Mouse (Mus musculus) heart, embryonic 15.5 days (tissue): Measurements from ENCODE around the gene Abhd16a. TPM values are rescaled to one million over a fixed set of nuclear protein-coding genes. Genes with fewer than 3 reads are reported as not detected.

Source experiments
- ATAC-seq: fragments of 200-750 bp; cut with Nextera tagmentation; replicated peaks from 2 replicates; pipeline ENCODE4 v1.8.0; 2017; ENCODE audit warnings: low read depth, moderate TSS enrichment; ENCODE audit not compliant: insufficient number of reproducible peaks, insufficient read depth, low FRiP score
- H3K27ac ChIP-seq: fragments of 300-500 bp; sonication (generic); 2 replicates; pipeline ENCODE4 v1.5.1; 2015; ENCODE audit warnings: mild to moderate bottlenecking, inconsistent platforms
- H3K27me3 ChIP-seq: fragments of 300-500 bp; sonication (generic); 2 replicates; pipeline ENCODE4 v1.6.1; 2015; ENCODE audit warnings: inconsistent platforms
- H3K36me3 ChIP-seq: fragments of 300-500 bp; sonication (generic); 2 replicates; pipeline ENCODE4 v1.6.1; 2015; ENCODE audit warnings: mild to moderate bottlenecking, inconsistent platforms
- H3K4me1 ChIP-seq: fragments of 300-500 bp; sonication (generic); replicated peaks from 2 replicates; pipeline ENCODE4 v1.6.1; 2015; ENCODE audit warnings: inconsistent platforms
- H3K4me2 ChIP-seq: fragments of 300-500 bp; sonication (generic); 2 replicates; pipeline ENCODE4 v1.6.1; 2015; ENCODE audit warnings: inconsistent platforms, mild to moderate bottlenecking, moderate library complexity
- H3K4me3 ChIP-seq: fragments of 300-500 bp; sonication (generic); 2 replicates; pipeline ENCODE4 v1.5.1; 2015; ENCODE audit warnings: mild to moderate bottlenecking, inconsistent platforms
- H3K9ac ChIP-seq: fragments of 300-500 bp; sonication (generic); 2 replicates; pipeline ENCODE4 v1.6.1; 2015; ENCODE audit warnings: mild to moderate bottlenecking, inconsistent platforms
- H3K9me3 ChIP-seq: fragments of 300-500 bp; sonication (generic); replicated peaks from 2 replicates; pipeline ENCODE4 v1.6.1; 2016; ENCODE audit warnings: inconsistent platforms
- WGBS: fragments of 180-500 bp; shearing (Covaris S2); methylation state at CpG from one replicate; pipeline ENCODE4 v1.1.7; 2015; ENCODE audit warnings: mixed read lengths; 5-methylcytosine and 5-hydroxymethylcytosine counted together
- polyA plus RNA-seq: library from polyadenylated mRNA; unstranded; fragments of >200 nt; fragmentation: Nextera tagmentation; extraction: Ambion mirVana; gene quantifications from 2 replicates; pipeline ENCODE4 v1.2.1, GENCODE M21; 2015

Abhd16a gene
- polyA plus RNA-seq, 1 experiment from 2014 or later: 64.7 TPM

DNA sequence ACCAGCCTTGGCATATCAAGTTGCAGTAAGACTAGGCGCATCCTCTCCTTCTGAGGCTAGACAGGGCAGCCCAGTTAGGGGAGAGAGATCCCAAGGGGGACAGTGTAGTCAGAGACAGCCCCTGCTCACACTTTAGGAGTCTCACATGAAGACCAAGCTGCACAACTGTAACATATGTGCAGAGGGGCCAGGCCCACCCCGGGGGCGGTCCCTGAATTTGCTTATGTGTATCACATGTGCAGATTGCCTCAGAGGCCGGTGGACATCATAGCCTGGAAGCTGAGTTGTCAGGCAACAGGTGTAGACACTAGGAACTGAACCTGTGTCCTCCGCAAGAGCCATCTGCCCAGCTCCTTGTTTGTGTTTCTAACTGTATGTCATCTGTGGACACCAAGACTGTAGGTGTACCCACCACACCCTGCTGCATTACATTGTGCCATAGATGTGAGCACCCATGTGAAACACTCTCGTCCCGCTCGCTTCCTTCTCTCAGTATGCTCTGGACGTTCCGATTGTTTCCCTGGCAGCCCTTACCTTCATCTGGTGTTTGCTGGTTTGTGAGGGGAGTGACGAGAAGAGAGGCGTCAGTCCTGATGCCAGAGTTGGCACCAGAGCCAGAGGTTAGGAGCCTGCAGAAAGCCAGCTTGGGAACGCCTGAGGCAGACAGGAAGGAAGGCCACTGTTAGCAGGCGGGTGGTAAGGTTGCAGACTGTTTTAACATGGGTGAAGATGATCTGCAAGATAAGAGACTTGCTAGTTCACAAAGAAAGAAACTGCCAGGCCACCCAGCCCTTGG lies 3.5 kb downstream of the Abhd16a start:
- Histone ChIP-seq H3K9me3 (no peaks in the 10 kb centered on the region), H3K4me2 (no peak overlapping the region), H3K27ac (no peak overlapping the region), H3K36me3 (peaks cover 53% of the 10 kb centered on the region), H3K4me3 (no peak overlapping the region), H3K9ac (no peak overlapping the region), H3K4me1 (peaks cover 11% of the 10 kb centered on the region), H3K27me3 (no peaks in the 10 kb centered on the region)
- no peak for ATAC-seq
- WGBS: 86% methylated on average over 14 of the region's 14 CpGs

DNA sequence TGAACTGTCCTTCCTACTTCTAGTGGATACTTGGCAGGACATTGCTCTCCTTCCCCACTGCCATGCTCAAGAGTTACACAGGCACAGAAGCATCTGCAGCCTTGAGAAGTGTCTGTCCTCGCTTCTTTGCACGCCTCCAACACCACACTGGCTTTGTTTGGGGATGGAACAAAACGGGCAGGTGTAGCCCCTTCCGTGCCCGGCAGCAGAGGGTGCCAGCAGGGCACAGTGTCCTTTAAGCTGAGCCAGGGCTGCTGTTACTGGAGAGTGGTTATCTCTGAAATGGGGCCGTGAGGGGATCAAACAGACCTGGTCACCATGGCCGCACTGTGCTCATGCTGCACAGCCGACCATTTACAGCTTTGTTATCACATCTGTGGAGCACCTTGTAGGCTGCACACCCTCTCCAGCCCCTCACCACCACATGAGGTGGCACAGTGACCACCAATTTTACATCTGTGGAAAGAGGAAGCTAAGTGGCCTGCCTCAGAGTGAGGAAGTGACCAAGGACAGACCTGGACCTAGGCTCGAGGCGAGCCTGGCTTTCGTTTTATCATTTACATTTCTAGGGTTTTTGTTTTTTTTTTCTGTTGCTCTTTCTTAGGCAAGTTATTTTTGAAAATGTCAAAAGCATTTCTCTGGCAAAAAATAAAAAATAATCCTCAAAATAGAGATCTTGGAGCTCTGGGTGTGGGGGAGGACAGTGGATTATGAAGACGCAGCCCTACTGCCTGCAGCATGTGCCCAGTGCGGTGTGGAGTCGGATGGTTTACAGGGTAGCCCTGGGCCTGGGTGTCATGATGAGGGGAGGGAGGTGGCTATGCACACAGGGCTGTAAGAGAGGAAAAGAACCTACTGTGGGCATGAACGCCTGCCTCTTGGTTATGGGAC lies 5.7 kb downstream of the Abhd16a start:
- Histone ChIP-seq H3K4me2 (no peak overlapping the region), H3K27ac (no peak overlapping the region), H3K36me3 (peaks cover 72% of the 10 kb centered on the region), H3K27me3 (no peaks in the 10 kb centered on the region), H3K9me3 (no peaks in the 10 kb centered on the region), H3K4me1 (peaks cover 11% of the 10 kb centered on the region), H3K9ac (no peak overlapping the region), H3K4me3 (no peak overlapping the region)
- WGBS: 76% methylated on average over 15 of the region's 15 CpGs
- ATAC-seq: no peak

DNA sequence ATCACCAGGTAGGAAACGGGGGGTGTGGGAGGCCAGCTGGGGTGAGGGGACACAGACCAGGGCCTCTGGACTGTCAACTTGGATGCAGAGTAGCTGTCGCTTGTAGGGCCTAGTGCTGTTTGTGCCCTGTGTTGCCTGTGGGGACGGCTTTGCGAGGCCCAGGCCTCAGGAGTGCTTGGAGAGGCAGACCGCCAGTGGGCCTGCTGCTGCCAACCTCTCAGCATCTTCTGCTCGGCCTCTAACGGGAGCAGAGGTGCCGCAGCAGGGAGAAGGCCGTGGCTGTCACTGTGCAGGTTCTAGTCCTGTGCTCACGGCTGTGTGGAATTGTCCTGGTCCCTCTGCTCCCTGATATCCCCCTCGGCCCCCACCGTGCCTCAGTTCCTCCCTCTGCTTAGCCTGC lies 7.5 kb downstream of the Abhd16a start:
- Histone ChIP-seq H3K9ac (no peak overlapping the region), H3K4me3 (no peak overlapping the region), H3K4me2 (no peak overlapping the region), H3K9me3 (no peaks in the 10 kb centered on the region), H3K27ac (no peak overlapping the region; the same call in 1 of the 2 replicates), H3K27me3 (no peaks in the 10 kb centered on the region), H3K36me3 (peaks cover 85% of the 10 kb centered on the region), H3K4me1 (no peaks in the 10 kb centered on the region)
- ATAC-seq: no peak
- 87% methylated on average over 12 of the region's 12 CpGs for WGBS

DNA sequence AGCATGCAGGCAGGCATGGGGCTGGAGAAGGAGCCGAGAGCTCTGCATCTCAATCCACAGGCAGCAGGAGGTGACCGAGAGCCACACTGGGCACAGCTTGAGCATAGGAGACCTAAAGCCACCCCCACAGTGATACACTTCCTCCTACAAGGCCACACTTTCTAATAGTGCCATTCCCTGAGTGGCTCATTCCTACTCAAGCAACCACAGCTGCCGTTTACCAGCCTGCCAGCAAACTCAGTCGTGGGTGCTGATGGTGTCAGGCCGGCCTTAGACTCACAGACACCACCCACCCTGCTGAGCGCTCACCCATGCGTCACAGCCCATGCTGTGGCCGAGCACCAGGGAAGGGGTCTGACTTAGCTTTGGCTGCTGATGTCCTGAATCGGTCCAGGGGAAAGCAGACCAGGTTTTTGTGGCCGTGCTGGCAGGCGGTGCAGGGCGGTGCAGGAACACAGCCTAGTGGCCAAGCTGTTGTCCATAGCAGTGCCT lies 8.1 kb downstream of the Abhd16a start:
- H3K27ac ChIP-seq: no peak overlapping the region
- no peak overlapping the region for H3K4me2 ChIP-seq
- no peak for ATAC-seq
- H3K9ac ChIP-seq: no peak overlapping the region
- no peaks in the 10 kb centered on the region for H3K9me3 ChIP-seq
- WGBS: 86% methylated on average over 12 of the region's 12 CpGs
- H3K27me3 ChIP-seq: no peaks in the 10 kb centered on the region
- H3K36me3 ChIP-seq: peaks cover 88% of the 10 kb centered on the region
- no peak overlapping the region for H3K4me3 ChIP-seq
- H3K4me1 ChIP-seq: peaks cover 3% of the 10 kb centered on the region; the same call in 1 of the 2 replicates

DNA sequence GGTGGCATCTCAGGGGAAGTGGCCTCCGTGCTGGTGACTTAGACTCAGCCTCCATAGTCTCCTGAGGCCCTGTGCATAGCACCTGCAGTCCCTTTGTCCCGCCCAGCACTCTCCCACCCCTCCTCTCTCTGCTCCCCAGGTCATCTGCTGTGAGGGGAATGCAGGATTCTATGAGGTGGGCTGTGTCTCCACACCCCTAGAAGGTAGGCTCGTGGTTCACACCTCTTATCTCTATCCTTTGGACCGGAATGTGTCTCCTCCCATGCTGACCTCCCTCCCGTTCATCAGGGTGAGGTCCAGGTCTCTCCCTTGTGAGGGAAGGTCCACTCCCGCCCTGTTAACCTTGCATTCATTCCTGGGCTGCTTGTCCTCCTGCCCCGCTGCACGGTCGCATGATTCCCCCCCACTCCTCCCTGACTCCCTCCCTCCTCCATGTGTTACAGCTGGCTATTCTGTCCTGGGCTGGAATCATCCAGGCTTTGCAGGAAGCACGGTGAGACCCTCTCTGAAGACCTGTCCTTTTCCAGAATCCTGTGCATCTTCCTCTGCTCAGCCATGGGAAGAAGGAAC lies 11.2 kb downstream of the Abhd16a start:
- Histone ChIP-seq H3K4me1 (peaks cover 13% of the 10 kb centered on the region), H3K4me2 (no peak overlapping the region), H3K27ac (no peak overlapping the region), H3K27me3 (no peaks in the 10 kb centered on the region), H3K4me3 (no peak overlapping the region), H3K36me3 (peaks cover 65% of the 10 kb centered on the region), H3K9me3 (no peaks in the 10 kb centered on the region), H3K9ac (no peak overlapping the region)
- WGBS: 59% methylated on average over 10 of the region's 10 CpGs
- ATAC-seq: no peak

DNA sequence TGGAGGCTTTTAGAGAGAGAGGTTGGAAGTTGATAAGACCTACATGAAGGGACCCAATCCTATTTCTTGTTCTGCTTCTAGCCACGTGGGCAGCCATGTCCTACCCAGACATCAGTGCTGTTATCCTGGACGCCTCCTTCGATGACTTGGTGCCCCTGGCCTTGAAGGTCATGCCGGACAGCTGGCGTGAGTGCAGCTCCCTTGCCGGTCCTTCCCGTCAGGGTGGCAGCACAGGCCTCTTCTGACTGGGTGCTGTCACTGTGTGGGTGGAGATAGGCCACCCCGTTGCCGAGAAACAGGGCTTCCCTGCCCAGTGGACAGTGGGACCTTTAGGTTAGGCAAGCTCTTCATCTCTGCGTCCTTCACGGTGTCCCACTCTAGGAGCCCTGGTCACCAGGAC lies 12.1 kb downstream of the Abhd16a start:
- Histone ChIP-seq H3K9me3 (no peaks in the 10 kb centered on the region), H3K4me1 (peaks cover 17% of the 10 kb centered on the region), H3K27me3 (no peaks in the 10 kb centered on the region), H3K4me2 (no peak overlapping the region), H3K4me3 (no peak overlapping the region), H3K36me3 (peaks cover 61% of the 10 kb centered on the region), H3K27ac (no peak overlapping the region), H3K9ac (no peak overlapping the region)
- WGBS: 79% methylated on average over 11 of the region's 11 CpGs
- ATAC-seq: no peak

DNA sequence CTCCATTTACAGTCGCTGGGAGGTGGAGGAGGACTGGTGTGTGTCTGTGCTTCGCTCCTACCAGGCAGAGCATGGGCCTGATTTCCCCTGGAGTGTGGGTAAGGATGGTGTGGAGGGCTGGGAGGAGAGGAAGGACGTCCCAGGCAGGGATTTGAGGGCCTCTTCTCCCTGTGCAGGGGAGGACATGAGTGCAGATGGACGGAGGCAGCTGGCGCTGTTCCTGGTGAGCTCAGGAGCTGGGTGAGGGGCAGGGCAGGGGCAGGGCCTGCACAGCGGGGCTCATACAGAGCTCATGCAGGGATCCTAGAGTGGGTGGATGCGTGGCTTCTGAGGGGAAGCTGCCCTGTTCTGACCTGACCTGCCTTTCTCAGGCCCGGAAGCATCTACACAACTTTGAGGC lies 13.2 kb downstream of the Abhd16a start:
- Histone ChIP-seq H3K36me3 (peaks cover 49% of the 10 kb centered on the region), H3K4me3 (no peak overlapping the region), H3K4me2 (no peak overlapping the region), H3K9ac (no peak overlapping the region), H3K27ac (0 out of 2 replicates have a peak overlapping the region, but pooled peaks have one; percentile 1), H3K4me1 (peaks cover 19% of the 10 kb centered on the region), H3K9me3 (no peaks in the 10 kb centered on the region), H3K27me3 (no peaks in the 10 kb centered on the region)
- peak; percentile 40; the same call in 1 of the 2 replicates for ATAC-seq
- WGBS: 58% methylated on average over 8 of the region's 8 CpGs

- Histone ChIP-seq H3K27ac (no peak overlapping the region), H3K4me2 (no peak overlapping the region), H3K36me3 (peaks cover 40% of the 10 kb centered on the region), H3K4me1 (peaks cover 19% of the 10 kb centered on the region), H3K9me3 (no peaks in the 10 kb centered on the region), H3K4me3 (no peak overlapping the region), H3K9ac (no peak overlapping the region), H3K27me3 (no peaks in the 10 kb centered on the region)
- WGBS: 41% methylated on average over 6 of the region's 6 CpGs
- no peak; the same call in 1 of the 2 replicates for ATAC-seq
These were observed 14.2 kb downstream of the Abhd16a start for GRCm38 (mm10) chr17:35103221-35103690.

DNA sequence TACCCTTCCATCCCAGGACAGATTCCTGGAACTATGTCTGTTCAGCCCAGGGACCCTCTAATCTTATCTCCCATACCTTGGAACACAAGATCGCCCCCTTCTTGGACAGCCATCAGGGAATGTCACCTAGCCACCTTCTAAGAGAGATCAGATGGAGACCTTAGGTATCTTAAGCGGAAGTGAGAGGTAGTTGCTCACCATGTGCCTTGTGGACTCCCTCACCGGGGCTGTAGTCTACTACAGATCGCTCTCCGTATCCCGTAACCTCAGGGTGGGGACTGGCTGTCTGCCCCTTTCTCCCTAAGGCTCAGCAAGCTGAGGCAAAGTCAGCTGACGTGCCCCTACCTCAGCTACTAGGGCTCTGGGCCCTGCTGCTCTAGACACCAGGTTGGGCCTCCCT lies 15.0 kb downstream of the Abhd16a start:
- Histone ChIP-seq H3K27ac (no peak overlapping the region), H3K27me3 (no peaks in the 10 kb centered on the region), H3K36me3 (peaks cover 31% of the 10 kb centered on the region), H3K9me3 (no peaks in the 10 kb centered on the region), H3K4me2 (no peak overlapping the region), H3K4me1 (peaks cover 19% of the 10 kb centered on the region), H3K4me3 (no peak overlapping the region), H3K9ac (no peak overlapping the region)
- 80% methylated on average over 7 of the region's 7 CpGs for WGBS
- no peak for ATAC-seq

DNA sequence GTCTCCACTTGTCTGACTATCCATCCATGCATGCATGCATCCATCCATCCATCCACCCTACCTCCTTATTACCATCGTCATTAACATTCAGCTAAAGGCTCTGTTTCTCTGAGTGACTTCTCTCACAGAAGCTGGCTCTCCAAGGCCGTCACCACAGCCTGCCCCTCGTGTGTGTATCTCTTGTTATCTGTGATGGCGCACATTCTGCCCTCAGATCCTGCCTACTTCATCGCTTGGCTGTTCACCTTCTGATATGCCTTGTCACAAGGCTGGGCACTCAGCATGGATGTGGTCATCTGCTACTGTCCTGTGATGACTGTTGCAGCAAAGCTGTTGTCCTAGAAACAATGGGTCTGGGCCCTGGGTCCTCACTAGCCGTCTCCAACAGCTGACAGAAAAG lies 15.7 kb downstream of the Abhd16a start:
- no peaks in the 10 kb centered on the region for H3K9me3 ChIP-seq
- no peaks in the 10 kb centered on the region for H3K27me3 ChIP-seq
- no peak overlapping the region for H3K4me2 ChIP-seq
- 65% methylated on average over 6 of the region's 6 CpGs for WGBS
- peaks cover 27% of the 10 kb centered on the region for H3K36me3 ChIP-seq
- no peak for ATAC-seq
- no peak overlapping the region for H3K27ac ChIP-seq
- no peak overlapping the region for H3K4me3 ChIP-seq
- no peak overlapping the region for H3K9ac ChIP-seq
- peaks cover 19% of the 10 kb centered on the region for H3K4me1 ChIP-seq
